Mouse (Mus musculus): ENCODE data around the gene Med27.
"Not testable (repeated sequence)": the region's sequence is repeated elsewhere in the genome, so short reads cannot be mapped to it uniquely, and the experiment has no call there.

Med27 gene

DNA sequence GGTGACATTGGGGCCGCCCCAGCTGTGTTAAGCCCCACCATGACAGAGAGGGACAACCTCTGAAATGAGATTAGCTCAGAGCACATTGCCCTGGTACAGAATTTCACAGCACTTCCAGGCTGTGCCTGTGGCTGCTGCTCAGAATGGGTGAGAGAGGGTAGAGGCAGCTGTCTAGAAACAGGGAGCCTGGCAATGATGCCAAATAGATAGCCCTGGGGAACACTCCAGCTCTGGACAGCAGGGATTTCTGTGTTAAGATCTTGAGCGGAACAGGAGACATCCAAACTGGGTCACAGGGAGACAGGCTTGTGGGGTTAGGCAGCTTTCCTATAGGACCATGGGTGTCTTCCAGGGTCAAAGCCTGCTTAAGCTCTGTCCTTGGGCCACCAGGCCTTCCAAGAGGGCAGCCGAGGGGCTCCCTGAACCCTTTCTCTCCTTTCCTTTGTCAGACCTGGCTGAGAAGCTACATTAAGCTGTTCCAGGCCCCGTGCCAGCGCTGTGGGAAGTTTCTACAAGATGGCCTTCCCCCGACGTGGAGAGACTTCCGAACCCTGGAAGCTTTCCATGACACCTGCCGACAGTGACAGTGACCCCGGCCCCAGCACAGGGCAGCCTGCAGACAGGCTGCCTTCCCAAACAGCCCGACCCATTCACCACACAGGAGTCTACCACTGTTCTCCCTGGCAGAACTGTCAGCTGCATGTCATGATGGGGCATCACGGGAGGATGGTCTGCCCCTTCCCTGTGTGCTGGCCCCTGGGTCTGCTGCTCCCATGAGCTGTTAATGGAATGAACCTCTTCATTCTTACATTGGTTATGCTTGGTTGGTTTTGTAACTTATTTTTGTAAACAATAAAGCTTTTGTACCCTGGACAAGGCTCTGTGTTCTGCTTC is 177.5 kb downstream of the Med27 start:
- DNase-seq (ENCODE audit: low spot score), result no peak

DNA sequence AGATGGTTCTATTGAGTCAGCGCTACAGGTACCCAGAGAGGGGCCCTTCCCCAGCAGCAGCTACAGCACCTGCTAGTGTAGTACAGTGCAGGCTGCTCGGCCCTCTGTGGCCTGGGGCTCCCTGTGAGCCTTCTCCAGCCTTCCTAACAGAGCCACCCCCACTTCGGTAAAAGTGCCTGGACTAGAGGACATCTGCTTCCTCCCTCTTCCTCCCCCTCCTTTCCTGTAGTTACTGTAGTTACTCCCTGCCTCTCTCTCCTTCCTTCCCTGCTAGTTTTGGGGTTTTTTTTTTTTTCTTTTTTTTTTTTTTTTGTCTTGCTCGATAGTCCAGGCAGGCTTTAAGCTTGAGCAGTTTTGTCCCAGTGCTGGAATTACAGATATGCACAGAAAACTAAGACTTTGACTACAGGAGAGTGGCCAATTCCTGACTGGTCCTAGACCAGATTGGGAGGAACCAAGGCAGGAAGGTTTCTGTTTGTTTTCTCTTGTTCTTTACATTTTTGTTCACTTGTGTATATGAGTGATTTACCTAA is 178.7 kb downstream of the Med27 start:
- no peak for DNase-seq (ENCODE audit: low spot score)

DNA sequence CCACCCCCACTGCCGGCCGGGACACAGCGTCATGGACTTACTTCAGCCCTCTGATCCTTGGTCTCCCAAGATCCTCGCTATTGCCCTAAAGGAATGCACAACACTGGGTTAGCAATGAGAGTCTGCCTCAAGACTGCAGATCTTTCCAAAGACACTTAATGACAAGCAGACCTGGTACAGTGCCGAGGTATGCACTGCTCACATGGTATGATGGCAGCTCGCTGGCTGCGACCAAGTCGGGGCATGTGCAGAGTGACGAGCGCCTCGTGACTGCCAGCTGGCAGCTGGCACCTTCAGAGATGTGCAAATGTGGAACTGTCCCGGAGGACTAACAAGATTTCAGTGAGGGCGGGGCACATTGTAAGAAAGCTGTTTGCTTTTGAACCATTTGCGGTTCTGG is 179.6 kb downstream of the Med27 start:
- DNase-seq (ENCODE audit: low spot score), result no peak

DNA sequence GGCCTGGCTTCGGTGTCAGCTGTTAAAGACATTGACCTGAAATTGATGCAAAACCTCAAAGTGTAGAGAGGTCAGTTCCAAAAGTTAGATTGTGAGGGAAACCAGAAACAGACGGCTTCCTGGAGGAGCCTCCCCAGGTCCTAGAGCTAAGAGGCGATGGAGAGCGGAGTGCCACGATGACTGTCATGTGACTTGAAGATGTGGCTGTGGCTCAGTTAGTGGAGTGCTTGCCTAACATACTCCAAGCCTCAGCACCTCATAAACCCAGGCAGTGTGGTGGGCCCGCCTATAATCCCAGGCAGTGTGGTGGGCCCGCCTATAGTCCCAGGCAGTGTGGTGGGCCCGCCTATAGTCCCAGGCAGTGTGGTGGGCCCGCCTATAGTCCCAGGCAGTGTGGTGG is 180.9 kb downstream of the Med27 start:
- DNase-seq (ENCODE audit: low spot score), result not testable (repeated sequence)

- DNase-seq (ENCODE audit: low spot score), result no peak
These were observed 182.2 kb downstream of the Med27 start for GRCm38 (mm10) chr2:29528811-29529210.

DNA sequence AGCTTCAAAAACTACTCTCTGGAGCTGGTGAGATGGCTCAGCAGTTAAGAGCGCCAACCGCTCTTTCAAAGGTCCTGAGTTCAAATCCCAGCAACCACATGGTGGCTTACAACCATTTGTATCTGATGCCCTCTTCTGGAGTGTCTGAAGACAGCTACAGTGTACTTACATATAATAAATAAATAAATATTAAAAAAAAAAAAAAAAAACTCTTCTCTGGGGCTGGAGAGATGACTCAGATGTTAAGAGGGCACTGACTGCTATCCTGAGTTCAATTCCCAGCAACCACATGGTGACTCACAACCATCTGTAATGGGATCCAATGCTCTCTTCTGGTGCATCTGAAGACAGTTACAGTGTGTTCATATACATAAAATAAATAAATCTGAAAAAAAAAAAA is 183.2 kb downstream of the Med27 start:
- DNase-seq (ENCODE audit: low spot score), result not testable (repeated sequence)

- DNase-seq (ENCODE audit: low spot score), result no peak
These were observed 185.6 kb downstream of the Med27 start for GRCm38 (mm10) chr2:29532173-29532572.

- DNase-seq (ENCODE audit: low spot score), result no peak
These were observed 186.3 kb downstream of the Med27 start for GRCm38 (mm10) chr2:29532921-29533320.

GRCm38 (mm10) chr2:29535566-29536244 is 189.1 kb downstream of the Med27 start:
- DNase-seq (ENCODE audit: low spot score), result no peak

DNA sequence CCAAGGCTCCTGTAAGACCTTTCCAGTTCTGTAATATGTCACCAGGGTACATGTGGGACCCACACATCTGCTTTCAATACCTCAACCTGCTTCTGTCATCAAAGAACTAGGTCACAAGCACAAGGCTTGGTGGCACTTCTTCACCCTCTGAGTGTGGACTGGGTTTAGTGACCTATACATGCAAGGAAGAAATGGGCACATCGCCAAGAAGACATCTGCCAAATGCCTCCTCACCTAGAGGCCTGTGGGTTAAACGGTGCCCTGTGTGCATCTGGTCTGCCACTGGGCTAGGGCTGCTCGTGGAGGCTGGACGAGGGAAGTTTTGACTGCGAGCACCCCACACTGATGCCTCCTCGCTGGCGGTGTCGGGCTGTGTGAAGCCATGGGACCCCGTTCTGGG is 189.9 kb downstream of the Med27 start:
- no peak for DNase-seq (ENCODE audit: low spot score)

GRCm38 (mm10) chr2:29537334-29537733 is 190.7 kb downstream of the Med27 start:
- no peak for DNase-seq (ENCODE audit: low spot score)

GRCm38 (mm10) chr2:29542039-29542438 is 195.4 kb downstream of the Med27 start:
- no peak for DNase-seq (ENCODE audit: low spot score)

GRCm38 (mm10) chr2:29546571-29546970 is 200.0 kb downstream of the Med27 start:
- DNase-seq (ENCODE audit: low spot score), result no peak

DNA sequence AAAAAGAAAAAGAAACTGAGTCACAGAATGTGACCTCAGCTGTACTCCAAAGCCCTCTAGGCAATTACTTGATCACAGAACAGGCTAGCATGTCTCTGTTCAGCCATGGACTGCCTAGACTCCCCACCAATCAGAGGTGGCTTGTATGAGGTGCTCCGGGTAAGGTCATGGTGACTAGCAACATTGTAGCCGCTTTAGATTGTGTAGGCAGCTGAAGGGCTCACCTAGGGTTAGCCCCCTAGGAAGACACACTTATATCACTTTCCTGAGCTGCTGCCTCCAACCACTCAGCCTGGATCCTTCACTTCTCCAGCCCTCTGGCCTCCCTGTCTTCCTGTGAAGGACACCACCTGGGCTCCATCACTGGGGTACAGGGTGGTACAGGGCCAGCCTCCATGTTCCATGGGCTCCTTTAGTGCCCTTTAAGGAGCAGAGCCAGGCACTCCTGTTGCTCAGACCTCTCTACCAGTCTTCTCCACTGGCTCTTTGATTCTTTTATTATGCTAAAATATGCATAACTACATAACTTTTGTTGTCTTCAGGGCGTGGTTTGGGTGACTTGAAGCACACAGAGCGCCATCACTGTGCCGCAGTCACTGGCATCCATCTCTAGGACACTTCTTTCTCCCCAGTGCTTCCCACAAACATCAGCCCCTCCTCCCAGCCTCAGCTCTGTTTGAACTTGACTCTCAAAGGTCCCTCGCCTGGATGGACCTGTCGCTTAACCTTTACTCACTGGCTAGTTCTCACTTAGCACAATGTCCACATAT is 205.4 kb downstream of the Med27 start:
- no peak for DNase-seq (ENCODE audit: low spot score)

GRCm38 (mm10) chr2:29553945-29554634 is 207.5 kb downstream of the Med27 start:
- peak; percentile 40 for DNase-seq (ENCODE audit: low spot score)

DNA sequence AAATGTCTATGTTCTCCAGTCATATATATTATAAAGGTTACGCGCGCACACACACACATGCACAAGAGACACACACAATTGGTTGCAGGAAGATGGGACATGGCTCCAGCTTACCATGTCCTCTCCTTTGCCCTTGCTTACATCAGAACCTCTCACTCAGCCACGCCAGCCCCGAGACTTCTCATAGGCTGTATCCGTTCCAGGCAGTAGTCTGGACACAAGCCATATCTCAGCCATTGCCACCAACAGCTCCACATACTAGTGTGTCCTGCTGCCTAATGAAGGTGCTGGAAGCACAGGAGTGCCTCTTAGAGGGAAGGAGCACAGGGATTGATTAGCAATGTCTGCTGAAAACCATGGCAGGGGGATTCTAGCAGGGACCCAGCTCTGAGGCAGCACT is 211.9 kb downstream of the Med27 start:
- DNase-seq (ENCODE audit: low spot score), result no peak

- DNase-seq (ENCODE audit: low spot score), result no peak
These were observed 213.3 kb downstream of the Med27 start for GRCm38 (mm10) chr2:29559955-29560354.

GRCm38 (mm10) chr2:29561468-29561867 is 214.8 kb downstream of the Med27 start:
- DNase-seq (ENCODE audit: low spot score), result no peak

- DNase-seq (ENCODE audit: low spot score), result no peak
These were observed 217.4 kb downstream of the Med27 start for GRCm38 (mm10) chr2:29563986-29564385.

DNA sequence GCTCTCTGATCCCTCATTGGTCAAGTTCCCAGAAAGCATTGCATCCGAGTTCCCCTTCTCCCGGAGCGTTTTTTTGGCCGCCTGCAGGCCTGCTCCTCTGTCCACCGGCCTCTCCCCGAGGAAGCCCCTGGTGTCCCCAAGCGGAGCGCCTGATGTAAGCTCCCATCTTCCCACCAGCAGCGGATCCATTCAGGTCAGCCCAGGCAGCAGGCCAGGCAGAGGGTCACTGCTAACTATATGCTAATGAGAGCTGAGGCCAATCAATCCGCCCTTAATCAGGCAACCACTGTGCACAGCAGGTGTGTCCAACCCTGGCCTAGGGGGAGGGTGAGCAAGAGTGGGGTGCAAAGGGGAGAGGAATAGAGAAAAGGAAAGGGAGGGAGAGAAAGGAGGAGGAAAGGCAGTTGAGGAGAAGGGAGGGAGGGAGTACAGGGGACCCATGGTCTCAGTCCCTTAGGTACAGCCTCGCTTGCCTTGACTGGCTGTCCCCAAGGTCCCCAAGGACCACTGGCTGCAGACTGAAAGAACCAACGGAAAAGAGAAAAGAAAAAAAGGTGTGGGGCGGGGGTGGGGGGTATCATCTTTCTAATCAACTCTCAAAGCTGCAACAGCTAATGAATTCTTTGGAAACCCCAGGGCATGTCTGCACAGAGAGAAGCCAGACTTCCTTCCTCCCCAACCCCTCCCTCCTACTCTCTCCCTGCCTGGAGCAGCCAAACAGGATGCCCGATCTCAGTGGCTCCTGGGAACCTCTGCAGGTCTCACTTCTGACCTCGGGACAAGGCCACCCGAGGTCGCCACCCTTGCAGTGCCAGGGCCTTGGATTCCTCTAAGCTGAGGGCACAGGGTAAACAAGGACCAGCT is 219.2 kb downstream of the Med27 start:
- no peak for DNase-seq (ENCODE audit: low spot score)
